Mouse (Mus musculus) hematopoietic stem cell, adult 5-6 weeks (primary cell): ENCODE measurements around the gene Mri1. TPM values are rescaled to one million over a fixed set of nuclear protein-coding genes. Genes with fewer than 3 reads are reported as not detected.

Experiments
- ATAC-seq, 2 experiments: fragments of 125-278 bp in 1 of 2; replicated peaks in 1 of 2; 2 replicates each; pipeline ENCODE4 v1.8.0; 2016 to 2017; ENCODE audit warnings: inconsistent platforms in 2 of 2, mild to moderate bottlenecking in 2 of 2, moderate number of reproducible peaks in 2 of 2, low read depth in 1 of 2, moderate TSS enrichment in 1 of 2; ENCODE audit not compliant: low FRiP score in 2 of 2, poor library complexity in 2 of 2, severe bottlenecking in 2 of 2, insufficient read depth in 1 of 2, low TSS enrichment in 1 of 2
- total RNA-seq: library from RNA; stranded (forward); fragments of 172-1452, 232-1000 nt; gene quantifications from 2 replicates; pipeline ENCODE4 v1.2.3, GENCODE M21; 2017

Mri1 gene
- total RNA-seq, result 12.5 and 16.5 TPM in 2 replicates

DNA sequence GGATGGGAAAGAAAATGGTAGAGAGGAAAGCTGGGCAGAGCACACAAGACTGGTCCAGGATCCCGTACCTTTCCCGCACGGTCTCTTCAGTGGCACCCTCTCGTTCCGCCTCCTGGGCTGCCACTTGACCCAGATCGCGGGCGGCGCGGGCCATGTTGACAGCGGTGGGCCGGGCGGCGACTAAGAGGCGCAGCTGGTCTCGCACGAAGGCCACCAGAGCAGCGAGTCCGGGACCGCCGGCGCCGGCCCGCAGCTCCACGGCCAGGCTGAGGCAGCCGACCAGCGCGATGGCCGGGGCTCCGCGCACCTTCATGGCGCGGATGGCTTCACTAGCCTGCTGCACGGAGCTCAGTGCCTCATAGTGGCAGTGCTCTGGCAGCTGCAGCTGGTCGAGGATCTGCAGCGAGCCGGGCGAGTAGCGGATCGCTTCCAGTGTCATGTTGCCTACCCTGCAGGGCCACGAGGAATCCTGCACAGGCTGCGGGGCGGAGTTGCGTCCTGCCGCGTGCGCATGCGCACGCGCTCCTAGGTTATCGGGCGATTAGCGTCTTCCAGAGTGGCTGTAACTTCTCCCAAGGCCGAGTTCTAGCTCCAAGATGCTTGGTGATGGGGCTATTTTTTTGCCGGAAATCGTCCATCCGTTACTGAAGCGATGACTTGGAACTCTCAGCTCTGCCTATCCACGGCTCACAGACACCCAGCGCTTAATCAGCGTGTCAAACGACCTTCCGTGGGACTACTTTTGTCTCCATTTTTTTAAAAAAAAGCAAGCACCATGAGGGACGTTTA lies at the start of gene Mri1:
TSS of gene Mri1 (minus strand) at position 505 of the 789 bp plus-strand sequence.
- peak; percentile 79 to 83 for ATAC-seq

DNA sequence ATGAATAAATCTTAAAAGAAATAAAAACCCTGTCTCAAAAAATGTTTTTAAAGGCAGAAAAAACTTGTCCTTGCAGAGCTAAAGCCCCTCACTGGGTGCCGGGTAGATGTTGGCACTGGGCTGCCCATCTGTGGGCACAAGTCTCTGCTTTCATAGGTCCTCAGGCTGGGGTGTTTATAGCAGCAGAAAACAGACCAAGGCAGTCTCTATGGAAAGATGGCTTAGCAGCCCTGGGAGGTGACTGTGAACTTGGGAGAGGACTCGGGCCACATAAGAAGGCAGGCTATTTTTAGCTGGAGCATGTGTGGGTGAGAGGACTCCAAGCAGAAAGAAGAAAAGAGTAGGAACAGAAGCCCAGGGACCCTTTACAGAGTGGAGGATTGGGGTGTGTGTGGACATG lies 46.8 kb upstream of the Mri1 start:
- no peak for ATAC-seq

DNA sequence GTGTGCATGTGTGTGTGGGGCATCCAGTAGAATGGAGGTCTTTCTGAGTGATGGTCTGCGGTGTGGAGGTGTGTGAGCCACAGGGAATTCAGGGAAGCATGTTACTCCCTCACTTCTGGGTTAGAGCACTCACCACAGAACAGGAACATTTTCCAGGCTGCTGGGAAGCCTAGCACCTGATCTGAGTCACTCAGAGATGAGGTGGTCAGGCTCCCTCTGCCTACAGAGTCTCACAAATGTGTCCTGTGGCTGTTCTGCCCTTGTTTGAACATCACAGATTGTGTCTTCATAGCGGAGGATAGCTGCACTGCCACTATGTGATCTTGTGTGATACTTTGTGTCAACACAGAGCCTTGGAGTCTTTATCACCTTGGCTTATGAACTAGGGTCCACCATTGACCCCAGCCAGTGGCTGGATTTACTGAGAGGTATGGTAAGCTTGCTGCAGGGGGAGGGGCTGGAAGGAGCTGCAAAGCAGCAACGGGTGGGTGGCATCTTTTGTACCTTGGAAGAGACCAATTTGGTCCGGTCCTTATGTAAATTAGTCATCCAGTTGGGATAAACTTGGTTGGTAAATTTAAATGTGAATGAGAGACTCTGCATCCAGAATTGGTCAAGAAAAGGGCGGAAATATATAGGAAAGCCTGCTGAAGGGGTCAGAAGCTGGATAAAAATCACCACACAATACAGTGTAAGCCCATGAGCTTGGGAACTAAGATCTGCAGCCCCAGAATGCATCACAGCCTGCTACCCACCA lies 40.1 kb upstream of the Mri1 start:
- ATAC-seq, result no peak

- ATAC-seq, result no peak
These were observed 34.6 kb upstream of the Mri1 start for GRCm38 (mm10) chr8:84291688-84292087.

- no peak for ATAC-seq
These were observed 34.0 kb upstream of the Mri1 start for GRCm38 (mm10) chr8:84291086-84291485.

- ATAC-seq, result no peak
These were observed 31.8 kb upstream of the Mri1 start for GRCm38 (mm10) chr8:84288892-84289291.

GRCm38 (mm10) chr8:84285665-84286064 lies 28.5 kb upstream of the Mri1 start:
- ATAC-seq, result peak; percentile 73 to 83; a peak in 3 of 4 replicates

DNA sequence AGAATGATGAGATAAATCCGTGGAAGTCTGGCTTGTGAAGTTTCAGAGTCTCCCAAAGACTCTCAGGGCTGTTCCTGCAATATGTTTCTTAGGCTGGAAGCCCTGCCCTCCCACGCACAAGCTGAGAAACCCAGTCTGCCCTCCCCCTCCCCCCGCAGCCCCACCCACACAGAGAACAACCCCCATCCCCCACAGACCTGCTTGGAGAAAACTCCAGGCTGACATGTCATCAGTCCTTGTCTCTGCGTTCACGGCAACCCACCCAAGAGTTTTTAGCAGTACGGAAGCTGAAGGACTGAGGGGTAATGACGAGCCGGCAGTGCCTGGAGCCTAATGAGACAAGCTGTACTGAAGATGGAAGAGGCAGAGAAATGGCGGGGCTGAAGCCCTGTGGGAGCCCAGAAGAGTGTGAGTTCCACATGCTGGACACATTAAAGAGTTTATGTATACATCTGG lies 27.5 kb upstream of the Mri1 start:
- no peak for ATAC-seq

DNA sequence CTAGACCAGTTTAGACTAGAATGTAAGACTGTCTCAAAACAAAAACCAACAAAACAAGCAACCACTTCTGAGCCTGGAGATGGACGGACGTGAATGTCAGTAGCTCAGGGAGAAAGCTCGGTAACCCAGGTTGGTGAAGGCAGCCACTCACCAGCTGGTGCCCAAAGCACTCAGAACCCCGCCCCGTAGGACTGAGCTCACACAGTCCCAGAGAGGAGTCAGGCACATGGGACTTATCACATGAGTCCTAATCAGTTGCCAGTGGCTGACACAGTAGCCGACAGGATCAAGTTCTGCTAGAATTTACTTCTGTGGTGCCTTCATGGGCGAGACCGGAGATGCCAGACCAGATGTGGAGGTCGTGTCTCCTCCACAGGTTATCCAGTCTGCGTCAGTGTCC lies 23.7 kb upstream of the Mri1 start:
- no peak for ATAC-seq

DNA sequence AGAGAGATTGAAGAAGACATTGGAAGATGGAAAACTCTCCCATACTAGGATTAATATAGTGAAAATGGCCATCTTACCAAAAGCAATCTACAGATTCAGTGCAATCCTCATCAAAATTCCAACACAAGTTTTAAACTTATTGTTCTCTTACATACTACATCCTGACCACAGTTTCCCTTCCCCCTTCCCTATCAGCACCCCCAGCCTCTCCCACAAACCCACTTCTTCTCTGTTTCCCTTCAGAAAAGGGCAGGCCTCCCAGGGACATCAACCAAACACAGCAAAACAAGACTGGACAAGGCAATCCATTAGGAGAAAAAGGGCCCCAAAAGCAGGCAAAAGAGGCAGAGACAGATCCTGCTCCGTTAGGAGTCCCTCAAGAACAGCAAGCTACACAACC lies 19.3 kb upstream of the Mri1 start:
- peak in 1 of 2 experiments; percentile 32; a peak in 1 of 4 replicates for ATAC-seq

GRCm38 (mm10) chr8:84273968-84274367 lies 16.8 kb upstream of the Mri1 start:
- no peak for ATAC-seq

DNA sequence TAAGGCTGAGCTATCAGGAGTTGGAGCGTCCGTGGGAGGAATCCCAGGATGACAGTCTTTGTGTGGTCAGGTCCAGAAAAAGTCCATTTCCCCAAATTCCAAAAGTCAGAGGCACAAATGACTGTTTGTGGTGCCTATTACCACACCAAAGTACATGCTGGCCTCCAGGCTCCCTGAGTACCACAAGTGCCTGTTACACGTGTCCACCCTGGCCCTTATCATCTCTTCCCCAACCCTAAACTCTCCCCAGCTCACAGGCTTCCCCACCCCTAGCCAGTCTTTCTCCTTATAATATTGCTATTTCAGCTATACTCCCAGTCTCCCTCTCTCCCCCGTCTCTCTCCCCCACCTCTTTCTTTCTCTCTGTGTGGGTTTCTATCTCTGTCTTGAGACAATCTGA lies 15.2 kb upstream of the Mri1 start:
- ATAC-seq, result no peak

- peak; percentile 97 to 98 for ATAC-seq
These were observed 13.0 kb upstream of the Mri1 start, which contains the start of gene Ccdc130 for GRCm38 (mm10) chr8:84269950-84270773. Ccdc130 (minus strand) TSS chr8:84270380.

DNA sequence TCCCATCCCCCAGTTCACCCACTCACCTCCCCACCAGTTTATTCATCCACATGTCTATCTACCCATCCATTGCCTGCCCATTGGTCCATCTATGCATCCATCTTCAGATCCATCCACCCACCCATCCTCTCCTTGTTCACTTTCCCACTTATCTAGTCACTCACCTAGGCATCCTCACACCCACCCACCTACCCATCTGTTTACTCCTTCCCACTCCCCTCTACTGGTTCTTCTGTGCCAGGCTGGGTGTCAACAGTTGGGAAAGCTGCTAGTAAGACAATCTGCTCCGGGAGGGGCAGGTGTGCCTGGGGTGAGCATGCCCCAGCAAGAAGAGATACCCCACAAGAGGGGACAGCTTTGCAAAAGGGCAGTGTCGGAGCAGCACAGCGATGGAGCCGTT lies 4.0 kb upstream of the Mri1 start:
- ATAC-seq, result no peak

DNA sequence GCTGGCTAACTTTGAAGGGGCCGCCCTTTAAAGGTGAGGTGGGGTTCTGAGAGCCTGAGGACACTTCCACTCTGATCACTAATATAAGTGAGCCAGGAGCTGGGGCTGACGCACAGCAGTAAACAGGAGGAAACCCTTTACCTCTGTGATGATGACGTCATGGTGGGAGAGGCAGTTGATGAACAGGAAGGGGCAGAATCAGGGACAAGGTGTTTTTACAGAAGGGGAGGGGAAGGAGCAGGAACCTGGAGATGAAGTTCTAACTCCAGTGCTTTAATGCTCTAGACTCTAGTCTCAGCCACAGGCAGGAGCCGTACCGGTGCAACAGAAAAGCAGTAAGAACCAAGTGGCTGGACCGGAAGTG lies 686 bp downstream of the Mri1 start:
- peak; percentile 14 to 44; a peak in 2 of 4 replicates for ATAC-seq

DNA sequence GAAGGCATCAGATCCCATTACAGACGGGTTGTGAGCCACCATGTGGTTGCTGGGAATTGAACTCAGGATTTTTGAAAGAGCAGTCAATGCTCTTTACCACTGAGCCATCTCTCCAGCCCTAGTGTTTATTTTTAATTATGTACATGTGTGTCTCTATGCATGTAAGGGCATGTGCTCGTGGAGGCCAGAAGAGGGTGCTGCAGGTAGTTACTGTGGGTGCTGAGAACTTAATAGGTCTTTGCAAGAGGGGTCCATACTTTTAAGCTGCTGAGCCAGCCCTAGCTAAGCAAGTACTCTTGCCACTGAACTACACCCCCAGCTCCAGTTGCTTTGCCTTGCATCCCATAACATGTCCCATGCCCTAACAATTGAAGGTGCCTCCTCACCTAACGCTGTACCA lies 1.3 kb downstream of the Mri1 start:
- no peak for ATAC-seq

DNA sequence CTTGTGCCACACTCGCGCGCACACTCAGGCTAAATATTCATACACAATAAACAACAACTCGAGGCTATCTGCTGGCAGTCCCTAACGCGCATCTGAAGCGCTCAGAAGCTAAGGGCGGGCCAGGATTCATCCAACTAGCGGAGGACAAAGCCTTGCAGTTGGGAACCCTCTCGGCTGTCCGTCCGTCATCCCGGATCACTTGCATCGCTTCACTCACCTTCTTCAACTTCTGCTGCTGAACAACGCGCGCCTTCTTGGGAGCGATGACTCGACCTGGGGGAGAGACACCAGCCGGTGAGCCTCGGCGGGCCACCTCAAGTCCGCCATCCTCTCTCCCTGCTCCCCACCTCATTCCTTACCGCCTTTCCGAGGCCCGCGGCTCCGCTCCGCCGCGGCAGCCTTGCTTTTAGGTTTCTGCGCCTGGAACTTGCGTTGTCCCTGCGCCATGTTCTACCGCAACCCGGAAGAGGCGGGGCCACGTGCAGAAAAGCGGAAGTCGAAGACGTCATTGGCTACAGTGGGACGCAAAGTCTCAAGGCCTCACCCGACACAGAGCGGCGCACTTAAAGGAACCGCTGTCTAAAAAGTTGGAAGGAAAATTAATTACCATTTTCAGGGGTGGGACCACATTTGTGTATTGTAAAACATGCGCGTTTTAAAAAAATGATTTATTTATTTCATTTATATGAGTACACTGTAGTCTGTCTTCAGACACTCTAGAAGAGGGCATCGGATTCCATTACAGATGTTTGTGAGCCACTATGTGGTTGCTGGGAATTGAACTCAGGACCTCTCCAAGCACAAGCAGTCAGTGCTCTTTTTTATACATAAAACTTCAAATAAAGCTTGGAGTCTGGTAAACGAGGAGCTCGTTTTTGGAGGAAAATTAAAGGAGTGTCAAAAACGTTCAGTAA lies 7.6 kb downstream of the Mri1 start, which contains the start of gene D8Ertd738e:
TSS of gene D8Ertd738e (minus strand) at position 463 of the 914 bp plus-strand sequence.
- peak; percentile 97 to 98 for ATAC-seq
